In genomic region chr2:18766821-18767541, GRCm38 (mm10) we compare ENCODE assay signal across 8 mouse cellular contexts.
DNase-seq lines count a peak whose midpoint lies in the region; ATAC-seq and TF ChIP-seq lines count a peak whose summit lies in the region.

No protein-coding gene starts in this region.

- H3K27ac ChIP-seq in forebrain, embryonic 11.5 days (ENCODE audit: low read depth, low read length): peak overlapping the region; percentile 62; the same call in 1 of the 2 replicates
- peak overlapping the region; percentile 97 for H3K27ac ChIP-seq in heart, embryonic 16.5 days (ENCODE audit: low read length)
- no peak overlapping the region; the same call in 1 of the 2 replicates for H3K27ac ChIP-seq in liver, embryonic 14.5 days
- peak overlapping the region; percentile 98 for H3K27ac ChIP-seq in stomach, embryonic 15.5 days

- peak; percentile 29 to 39 for DNase-seq in CD8-positive naive resting alpha-beta T cell, adult 2 months (ENCODE audit: low read depth in 2 of 2, low spot score in 2 of 2)
- peak; percentile 37 for DNase-seq in c-Kit-positive CD71-negative TER-119-negative erythroid progenitor cells, embryonic 14.5 days (ENCODE audit: low read depth)
- peak; percentile 89 for DNase-seq in forebrain, embryonic 11.5 days (ENCODE audit: low spot score)
- peak; percentile 88 to 90 for DNase-seq in kidney, postnatal 36 days
- peak in 1 of 3 experiments; percentile 11 for DNase-seq in liver, embryonic 14.5 days (ENCODE audit: low read depth in 3 of 3, low spot score in 3 of 3)
- DNase-seq in neural tube, embryonic 10.5 days (ENCODE audit: extremely low spot score, low spot score): peak; percentile 90

- H3K4me2 ChIP-seq in forebrain, embryonic 11.5 days (ENCODE audit: low read depth, low read length, severe bottlenecking): peak overlapping the region; percentile 84
- peak overlapping the region; percentile 61 for H3K4me2 ChIP-seq in heart, embryonic 16.5 days (ENCODE audit: low read depth, low read length)
- H3K4me2 ChIP-seq in liver, embryonic 14.5 days (ENCODE audit: low read depth): peak overlapping the region; percentile 78
- peak overlapping the region; percentile 73 for H3K4me2 ChIP-seq in stomach, embryonic 15.5 days

- WGBS in forebrain, embryonic 11.5 days: under 1% methylated on average over 56 of the region's 56 CpGs
- WGBS in heart, embryonic 16.5 days: under 1% methylated on average over 56 of the region's 56 CpGs
- WGBS in liver, embryonic 14.5 days (ENCODE audit: insufficient replicate concordance): under 1% methylated on average over 56 of the region's 56 CpGs
- under 1% methylated on average over 56 of the region's 56 CpGs for WGBS in stomach, embryonic 15.5 days

- ATAC-seq in forebrain, embryonic 11.5 days (replicated peaks; ENCODE audit: low FRiP score): peak; percentile 89
- ATAC-seq in heart, embryonic 16.5 days (replicated peaks; ENCODE audit: extremely low read depth, insufficient read depth, low FRiP score): peak; percentile 87
- ATAC-seq in liver, embryonic 14.5 days (ENCODE audit: insufficient read depth): peak; percentile 57
- peak; percentile 78 for ATAC-seq in stomach, embryonic 15.5 days (ENCODE audit: insufficient read depth, low FRiP score, low read depth)

- peaks cover 2% of the 10 kb centered on the region; the same call in 1 of the 2 replicates for H3K9me3 ChIP-seq in forebrain, embryonic 11.5 days (ENCODE audit: control insufficient read depth, low read length)
- H3K9me3 ChIP-seq in heart, embryonic 16.5 days (replicated peaks; ENCODE audit: control insufficient read depth, low read length): no peaks in the 10 kb centered on the region
- no peaks in the 10 kb centered on the region for H3K9me3 ChIP-seq in liver, embryonic 14.5 days (ENCODE audit: control insufficient read depth, low read length)
- no peaks in the 10 kb centered on the region for H3K9me3 ChIP-seq in stomach, embryonic 15.5 days

- no peaks in the 10 kb centered on the region; the same call in 1 of the 2 replicates for H3K27me3 ChIP-seq in forebrain, embryonic 11.5 days (ENCODE audit: control insufficient read depth, insufficient read depth, low read length)
- H3K27me3 ChIP-seq in heart, embryonic 16.5 days (ENCODE audit: control insufficient read depth, insufficient read depth, low read length): no peaks in the 10 kb centered on the region
- no peaks in the 10 kb centered on the region for H3K27me3 ChIP-seq in liver, embryonic 14.5 days (ENCODE audit: control insufficient read depth, insufficient read depth, low read length)
- H3K27me3 ChIP-seq in stomach, embryonic 15.5 days (replicated peaks): no peaks in the 10 kb centered on the region

- H3K36me3 ChIP-seq in forebrain, embryonic 11.5 days (ENCODE audit: control insufficient read depth, insufficient read depth, low read length): no peaks in the 10 kb centered on the region
- no peaks in the 10 kb centered on the region for H3K36me3 ChIP-seq in heart, embryonic 16.5 days (ENCODE audit: control insufficient read depth, insufficient read depth)
- no peaks in the 10 kb centered on the region for H3K36me3 ChIP-seq in liver, embryonic 14.5 days (replicated peaks; ENCODE audit: control insufficient read depth, insufficient read depth, low read depth)
- no peaks in the 10 kb centered on the region for H3K36me3 ChIP-seq in stomach, embryonic 15.5 days

- H3K4me1 ChIP-seq in forebrain, embryonic 11.5 days (replicated peaks; ENCODE audit: control insufficient read depth, insufficient read depth, low read length): peaks cover 3% of the 10 kb centered on the region; the same call in 1 of the 2 replicates
- peaks cover 8% of the 10 kb centered on the region for H3K4me1 ChIP-seq in heart, embryonic 16.5 days (ENCODE audit: control insufficient read depth, insufficient read depth, low read length)
- H3K4me1 ChIP-seq in liver, embryonic 14.5 days (replicated peaks; ENCODE audit: control insufficient read depth in 2 of 2, insufficient read depth in 2 of 2, low read length in 1 of 2): peaks cover 0 to 8% of the 10 kb centered on the region in 2 experiments; a peak in 1 of 4 replicates
- no peaks in the 10 kb centered on the region for H3K4me1 ChIP-seq in stomach, embryonic 15.5 days

- peak overlapping the region; percentile 63 for H3K4me3 ChIP-seq in forebrain, embryonic 11.5 days (ENCODE audit: low read depth, low read length)
- H3K4me3 ChIP-seq in heart, embryonic 16.5 days (ENCODE audit: low read length): peak overlapping the region; percentile 70
- peak overlapping the region; percentile 63 to 66 for H3K4me3 ChIP-seq in liver, embryonic 14.5 days (ENCODE audit: insufficient read depth in 1 of 2, low read depth in 2 of 2, low read length in 2 of 2)
- peak overlapping the region; percentile 74 for H3K4me3 ChIP-seq in stomach, embryonic 15.5 days (replicated peaks)

- peak overlapping the region; percentile 96 for H3K9ac ChIP-seq in forebrain, embryonic 11.5 days (ENCODE audit: low read length)
- H3K9ac ChIP-seq in heart, embryonic 16.5 days (ENCODE audit: low read length): peak overlapping the region; percentile 94
- peak overlapping the region; percentile 52 for H3K9ac ChIP-seq in liver, embryonic 14.5 days (replicated peaks)
- H3K9ac ChIP-seq in stomach, embryonic 15.5 days: peak overlapping the region; percentile 92

- TF ChIP-seq CTCF in liver, embryonic 14.5 days (IDR thresholded peaks at IDR 0.05; ENCODE audit: low read depth): no peak

- no peak for TF ChIP-seq EP300 in liver, embryonic 14.5 days (IDR thresholded peaks at IDR 0.05; ENCODE audit: low read depth)
